Mouse (Mus musculus): ENCODE measurements at regions not wholly inside any gene's neighbourhood (a gene's known extent, or its start where the extent isn't known, plus 50 kb on each side); places are given as distances from the start of the nearest gene placed in this dataset.

DNA sequence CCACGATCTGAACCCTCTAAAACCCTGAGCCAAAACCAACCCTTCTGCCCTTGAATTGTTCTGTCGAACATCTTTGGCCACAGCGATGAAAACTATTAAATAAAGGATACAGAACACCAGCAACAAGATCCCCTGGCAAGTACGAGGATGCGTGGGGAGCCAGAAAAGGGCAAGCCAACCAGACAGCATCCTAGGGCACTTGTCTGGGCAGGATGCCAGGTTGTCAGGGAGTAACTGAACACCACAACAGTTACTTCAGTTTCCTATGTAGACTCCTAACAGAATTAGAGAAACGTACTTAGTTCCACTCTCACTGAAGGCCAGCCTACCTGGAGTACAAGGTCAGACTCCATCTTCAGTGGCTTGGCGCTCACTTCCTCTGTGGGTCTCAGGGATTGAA, 138.4 kb upstream of the Med14 start:
- TF ChIP-seq CTCF (IDR thresholded peaks at IDR 0.05; ENCODE audit: borderline replicate concordance, control insufficient read depth, extremely low read depth, insufficient read depth, low read length, poor library complexity) (no peak), POLR2A (IDR thresholded peaks at IDR 0.05; ENCODE audit: control insufficient read depth, extremely low read depth, insufficient read depth, low read length, poor library complexity) (no peak)

Data from thymus, adult 2 months (tissue).